Mouse (Mus musculus): ENCODE measurements at regions not wholly inside any gene's neighbourhood (a gene's known extent, or its start where the extent isn't known, plus 50 kb on each side); places are given as distances from the start of the nearest gene placed in this dataset.
"Not testable (repeated sequence)": the region's sequence is repeated elsewhere in the genome, so short reads cannot be mapped to it uniquely, and the experiment has no call there.

- H3K4me2 ChIP-seq (ENCODE audit: low read depth); H3K4me3 ChIP-seq (ENCODE audit: low read depth, low read length); H3K27ac ChIP-seq (ENCODE audit: low read depth, low read length); H3K27me3 ChIP-seq (ENCODE audit: control insufficient read depth, insufficient read depth, low read length); DNase-seq (ENCODE audit: low spot score); H3K4me1 ChIP-seq (ENCODE audit: control insufficient read depth, insufficient read depth, low read length); H3K9ac ChIP-seq (ENCODE audit: low read length); H3K9me3 ChIP-seq (ENCODE audit: control insufficient read depth, low read length); ATAC-seq (ENCODE audit: insufficient read depth, low FRiP score, low TSS enrichment); H3K36me3 ChIP-seq (ENCODE audit: control insufficient read depth, insufficient read depth, low read length): not testable (repeated sequence)
- 78% methylated on average over 2 of the region's 2 CpGs for WGBS
These were observed 74.1 kb upstream of the Zfp988 start for GRCm38 (mm10) chr4:147231381-147231780.

- 87% methylated on average over 3 of the region's 3 CpGs for WGBS
- not testable (repeated sequence) for H3K9ac ChIP-seq (ENCODE audit: low read length); DNase-seq (ENCODE audit: low spot score); H3K4me3 ChIP-seq (ENCODE audit: low read depth, low read length); H3K27ac ChIP-seq (ENCODE audit: low read depth, low read length); H3K9me3 ChIP-seq (ENCODE audit: control insufficient read depth, low read length); H3K4me1 ChIP-seq (ENCODE audit: control insufficient read depth, insufficient read depth, low read length); ATAC-seq (ENCODE audit: insufficient read depth, low FRiP score, low TSS enrichment); H3K36me3 ChIP-seq (ENCODE audit: control insufficient read depth, insufficient read depth, low read length); H3K4me2 ChIP-seq (ENCODE audit: low read depth); H3K27me3 ChIP-seq (ENCODE audit: control insufficient read depth, insufficient read depth, low read length)
These were observed 73.7 kb upstream of the Zfp988 start for GRCm38 (mm10) chr4:147231787-147232186.

GRCm38 (mm10) chr4:147232279-147232678, 73.2 kb upstream of the Zfp988 start:
- not testable (repeated sequence) for H3K4me3 ChIP-seq (ENCODE audit: low read depth, low read length); H3K36me3 ChIP-seq (ENCODE audit: control insufficient read depth, insufficient read depth, low read length); H3K4me2 ChIP-seq (ENCODE audit: low read depth); DNase-seq (ENCODE audit: low spot score); H3K27ac ChIP-seq (ENCODE audit: low read depth, low read length); H3K9ac ChIP-seq (ENCODE audit: low read length); H3K27me3 ChIP-seq (ENCODE audit: control insufficient read depth, insufficient read depth, low read length); H3K9me3 ChIP-seq (ENCODE audit: control insufficient read depth, low read length); ATAC-seq (ENCODE audit: insufficient read depth, low FRiP score, low TSS enrichment); H3K4me1 ChIP-seq (ENCODE audit: control insufficient read depth, insufficient read depth, low read length)
- WGBS: 90% methylated on average over 1 of the region's 1 CpGs

GRCm38 (mm10) chr4:147234227-147234626, 71.2 kb upstream of the Zfp988 start:
- not testable (repeated sequence) for H3K9me3 ChIP-seq (ENCODE audit: control insufficient read depth, low read length); H3K36me3 ChIP-seq (ENCODE audit: control insufficient read depth, insufficient read depth, low read length); H3K4me2 ChIP-seq (ENCODE audit: low read depth); H3K27ac ChIP-seq (ENCODE audit: low read depth, low read length); H3K4me3 ChIP-seq (ENCODE audit: low read depth, low read length); H3K4me1 ChIP-seq (ENCODE audit: control insufficient read depth, insufficient read depth, low read length); H3K9ac ChIP-seq (ENCODE audit: low read length); H3K27me3 ChIP-seq (ENCODE audit: control insufficient read depth, insufficient read depth, low read length); ATAC-seq (ENCODE audit: insufficient read depth, low FRiP score, low TSS enrichment); DNase-seq (ENCODE audit: low spot score)
- 52% methylated on average over 2 of the region's 2 CpGs for whole genome bisulfite sequencing

- not testable (repeated sequence) for H3K36me3 ChIP-seq (ENCODE audit: control insufficient read depth, insufficient read depth, low read length); H3K4me2 ChIP-seq (ENCODE audit: low read depth); H3K4me3 ChIP-seq (ENCODE audit: low read depth, low read length); H3K9me3 ChIP-seq (ENCODE audit: control insufficient read depth, low read length); DNase-seq (ENCODE audit: low spot score); H3K27ac ChIP-seq (ENCODE audit: low read depth, low read length); ATAC-seq (ENCODE audit: insufficient read depth, low FRiP score, low TSS enrichment); H3K27me3 ChIP-seq (ENCODE audit: control insufficient read depth, insufficient read depth, low read length); H3K4me1 ChIP-seq (ENCODE audit: control insufficient read depth, insufficient read depth, low read length); H3K9ac ChIP-seq (ENCODE audit: low read length)
- 65% methylated on average over 2 of the region's 2 CpGs for WGBS
These were observed 70.0 kb upstream of the Zfp988 start for GRCm38 (mm10) chr4:147235441-147235840.

GRCm38 (mm10) chr4:147241315-147242182, 63.9 kb upstream of the Zfp988 start:
- H3K27me3 ChIP-seq (ENCODE audit: control insufficient read depth, insufficient read depth, low read length); H3K4me1 ChIP-seq (ENCODE audit: control insufficient read depth, insufficient read depth, low read length); H3K9ac ChIP-seq (ENCODE audit: low read length); DNase-seq (ENCODE audit: low spot score); H3K4me2 ChIP-seq (ENCODE audit: low read depth); H3K27ac ChIP-seq (ENCODE audit: low read depth, low read length); H3K36me3 ChIP-seq (ENCODE audit: control insufficient read depth, insufficient read depth, low read length); H3K4me3 ChIP-seq (ENCODE audit: low read depth, low read length): not testable (repeated sequence)
- 79% methylated on average over 4 of the region's 4 CpGs for WGBS
- ATAC-seq (ENCODE audit: insufficient read depth, low FRiP score, low TSS enrichment): 0 out of 2 replicates have a peak, but pooled peaks have one; percentile 35
- peaks cover 10% of the 10 kb centered on the region; the same call in 1 of the 2 replicates for H3K9me3 ChIP-seq (ENCODE audit: control insufficient read depth, low read length)

- H3K4me2 ChIP-seq (ENCODE audit: low read depth): no peak overlapping the region
- no peaks in the 10 kb centered on the region for H3K27me3 ChIP-seq (ENCODE audit: control insufficient read depth, insufficient read depth, low read length)
- H3K27ac ChIP-seq (ENCODE audit: low read depth, low read length): no peak overlapping the region
- no peak for DNase-seq (ENCODE audit: low spot score)
- no peak overlapping the region for H3K4me3 ChIP-seq (ENCODE audit: low read depth, low read length)
- 89% methylated on average over 2 of the region's 2 CpGs for WGBS
- peak; percentile 51; the same call in 1 of the 2 replicates for ATAC-seq (ENCODE audit: insufficient read depth, low FRiP score, low TSS enrichment)
- no peaks in the 10 kb centered on the region for H3K36me3 ChIP-seq (ENCODE audit: control insufficient read depth, insufficient read depth, low read length)
- H3K4me1 ChIP-seq (ENCODE audit: control insufficient read depth, insufficient read depth, low read length): no peaks in the 10 kb centered on the region
- H3K9me3 ChIP-seq (ENCODE audit: control insufficient read depth, low read length): peaks cover 10% of the 10 kb centered on the region; the same call in 1 of the 2 replicates
- no peak overlapping the region for H3K9ac ChIP-seq (ENCODE audit: low read length)
These were observed 63.3 kb upstream of the Zfp988 start for GRCm38 (mm10) chr4:147242183-147242477.

- not testable (repeated sequence) for H3K27ac ChIP-seq (ENCODE audit: low read depth, low read length); H3K4me1 ChIP-seq (ENCODE audit: control insufficient read depth, insufficient read depth, low read length); H3K4me3 ChIP-seq (ENCODE audit: low read depth, low read length); H3K9ac ChIP-seq (ENCODE audit: low read length); DNase-seq (ENCODE audit: low spot score); H3K4me2 ChIP-seq (ENCODE audit: low read depth); ATAC-seq (ENCODE audit: insufficient read depth, low FRiP score, low TSS enrichment); H3K9me3 ChIP-seq (ENCODE audit: control insufficient read depth, low read length); H3K27me3 ChIP-seq (ENCODE audit: control insufficient read depth, insufficient read depth, low read length); H3K36me3 ChIP-seq (ENCODE audit: control insufficient read depth, insufficient read depth, low read length)
- 88% methylated on average over 1 of the region's 1 CpGs for WGBS
These were observed 56.9 kb upstream of the Zfp988 start for GRCm38 (mm10) chr4:147248541-147248940.
